Mouse (Mus musculus): ENCODE results near the gene Sowahb.

The Sowahb gene

GRCm38 (mm10) chr5:93044584-93045370, at the start of gene Sowahb:
TSS of gene Sowahb (minus strand) at chr5:93045022.
- in situ Hi-C loops (cut with MboI, MseI) = no loop called here

- in situ Hi-C loops (cut with MboI, MseI) = loop anchor here (5.0 kb wide), 2 partner anchors 63 to 173 kb away; partner anchors contain the start of gene Ccng2
These were observed 49.1 kb upstream of the Sowahb start for GRCm38 (mm10) chr5:93093638-93094527.

GRCm38 (mm10) chr5:93092857-93093622, 48.2 kb upstream of the Sowahb start, which contains the start of gene Sept11:
TSS of gene Sept11 (plus strand) at chr5:93093437.
- in situ Hi-C loops (cut with MboI, MseI) = loop anchor here (5.0 kb wide), 2 partner anchors 64 to 174 kb away; partner anchors contain the start of gene Ccng2

GRCm38 (mm10) chr5:93092147-93092781, 47.4 kb upstream of the Sowahb start:
- in situ Hi-C loops (cut with MboI, MseI) = loop anchor here (5.0 kb wide), 2 partner anchors 65 to 175 kb away; partner anchors contain the start of gene Ccng2

GRCm38 (mm10) chr5:93091266-93091665, 46.4 kb upstream of the Sowahb start:
- in situ Hi-C loops (cut with MboI, MseI) = loop anchor here (5.0 kb wide), 2 partner anchors 66 to 176 kb away; partner anchors contain the start of gene Ccng2

- in situ Hi-C loops (cut with MboI, MseI) = no loop called here
These were observed 41.1 kb upstream of the Sowahb start for GRCm38 (mm10) chr5:93085900-93086299.

- in situ Hi-C loops (cut with MboI, MseI) = no loop called here
These were observed 40.3 kb upstream of the Sowahb start for GRCm38 (mm10) chr5:93085015-93085598.

- in situ Hi-C loops (cut with MboI, MseI) = no loop called here
These were observed 34.8 kb upstream of the Sowahb start for GRCm38 (mm10) chr5:93079596-93079995.

- in situ Hi-C loops (cut with MboI, MseI) = no loop called here
These were observed 33.0 kb upstream of the Sowahb start for GRCm38 (mm10) chr5:93077661-93078323.

- in situ Hi-C loops (cut with MboI, MseI) = no loop called here
These were observed 16.0 kb upstream of the Sowahb start for GRCm38 (mm10) chr5:93060865-93061264.

- in situ Hi-C loops (cut with MboI, MseI) = no loop called here
These were observed 9.0 kb upstream of the Sowahb start for GRCm38 (mm10) chr5:93053606-93054397.

GRCm38 (mm10) chr5:93051951-93052350, 7.1 kb upstream of the Sowahb start:
- in situ Hi-C loops (cut with MboI, MseI) = no loop called here

- in situ Hi-C loops (cut with MboI, MseI) = no loop called here
These were observed 6.2 kb upstream of the Sowahb start for GRCm38 (mm10) chr5:93051041-93051440.

GRCm38 (mm10) chr5:93049971-93050370, 5.1 kb upstream of the Sowahb start:
- in situ Hi-C loops (cut with MboI, MseI) = no loop called here

- in situ Hi-C loops (cut with MboI, MseI) = no loop called here
These were observed 3.8 kb upstream of the Sowahb start for GRCm38 (mm10) chr5:93048481-93049240.

- in situ Hi-C loops (cut with MboI, MseI) = no loop called here
These were observed 1.6 kb upstream of the Sowahb start for GRCm38 (mm10) chr5:93046306-93046845.

GRCm38 (mm10) chr5:93045371-93045714, 521 bp upstream of the Sowahb start:
- in situ Hi-C loops (cut with MboI, MseI) = no loop called here
